Mouse (Mus musculus): ENCODE data around the gene Tnrc6a. TPM values are rescaled to one million over a fixed set of nuclear protein-coding genes. Genes with fewer than 3 reads are reported as not detected.

Gene Tnrc6a
- total and polyA plus RNA-seq, 3 experiments = 16.3 to 62.0 (median 20.1) TPM

DNA sequence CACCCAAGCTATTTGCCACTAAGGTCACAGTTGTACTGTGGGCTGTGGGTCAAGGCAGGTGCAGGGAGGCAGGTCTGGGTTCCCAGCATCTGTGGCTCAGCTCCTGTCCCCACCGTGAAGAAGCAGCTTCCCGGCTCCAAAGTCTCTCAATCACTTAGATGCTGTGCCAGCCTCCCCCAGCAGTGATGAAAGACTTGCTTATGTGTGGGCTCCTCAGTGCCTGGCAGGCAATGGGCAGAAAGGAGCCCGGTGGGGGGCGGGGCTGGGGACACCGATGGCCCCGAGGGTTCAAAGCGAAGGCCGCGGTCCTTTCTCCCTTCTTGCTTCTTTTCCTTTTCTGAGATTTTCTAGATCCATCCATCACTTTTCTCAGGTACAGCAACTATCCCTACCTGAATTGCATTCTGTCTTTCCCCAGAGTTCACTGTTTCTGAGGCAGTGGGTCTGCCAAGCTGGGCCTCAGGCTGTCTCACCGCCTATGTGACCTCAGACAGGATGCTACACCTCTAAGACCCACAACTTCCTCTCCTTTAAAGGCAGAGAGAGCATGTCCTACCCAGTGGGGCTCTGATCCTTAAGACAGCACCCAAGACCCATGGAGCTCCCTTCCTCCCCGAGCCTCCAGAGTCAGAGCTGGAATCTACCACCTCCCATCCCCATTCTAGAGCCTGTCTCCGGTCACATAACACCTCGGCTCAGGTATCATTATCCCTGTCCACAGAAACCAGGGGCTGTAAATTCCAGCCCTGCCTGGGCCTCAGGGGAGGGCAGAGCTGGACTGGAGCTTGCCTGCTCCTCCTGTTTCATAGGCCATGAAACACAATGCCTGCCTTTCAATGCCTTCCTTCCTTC is 96.3 kb downstream of the Tnrc6a start:
- TF ChIP-seq ETS1 (conservative IDR thresholded peaks at IDR 0.05; ENCODE audit: low read depth, low read length) (no peak), NELFE (IDR thresholded peaks at IDR 0.05; ENCODE audit: low read depth, low read length) (no peak), MAFK (IDR thresholded peaks at IDR 0.05; ENCODE audit: insufficient replicate concordance, low read length) (no peak), NRF1 (IDR thresholded peaks at IDR 0.05; ENCODE audit: low read depth, low read length) (no peak), JUN (IDR thresholded peaks at IDR 0.05; ENCODE audit: insufficient read depth, low read depth, low read length) (no peak), TCF12 (IDR thresholded peaks at IDR 0.05; ENCODE audit: low read depth, low read length) (no peak), SIN3A (IDR thresholded peaks at IDR 0.05; ENCODE audit: low read length) (no peak), ELF1 (IDR thresholded peaks at IDR 0.05; ENCODE audit: low read depth, low read length) (no peak), MEF2A (IDR thresholded peaks at IDR 0.05; ENCODE audit: borderline replicate concordance, low read depth, low read length) (no peak), CHD2 (IDR thresholded peaks at IDR 0.05; ENCODE audit: low read length) (no peak)
- Histone ChIP-seq H3K4me1 (ENCODE audit: control insufficient read depth in 1 of 2, insufficient read depth in 2 of 2) (peaks cover 0 to 7% of the 10 kb centered on the region in 2 experiments; a peak in 2 of 4 replicates), H3K27ac (ENCODE audit: insufficient read depth, low read depth) (no peak overlapping the region), H3K9ac (ENCODE audit: insufficient read depth, low read depth) (no peak overlapping the region), H3K79me2 (replicated peaks; ENCODE audit: control insufficient read depth, extremely low read depth, insufficient read depth, poor library complexity, severe bottlenecking) (no peaks in the 10 kb centered on the region), H3K36me3 (replicated peaks in 1 of 2; ENCODE audit: control insufficient read depth in 1 of 2, insufficient read depth in 1 of 2, low read length in 1 of 2) (no peaks in the 10 kb centered on the region), H3K4me2 (ENCODE audit: insufficient read depth, low read depth, poor library complexity, severe bottlenecking) (no peak overlapping the region), H3K4me3 (replicated peaks in 1 of 3; ENCODE audit: low read depth in 2 of 3, low read length in 2 of 3, poor library complexity in 1 of 3) (no peak overlapping the region), H3K27me3 (replicated peaks) (peaks cover 5% of the 10 kb centered on the region), H3K9me3 (replicated peaks; ENCODE audit: low read length) (no peaks in the 10 kb centered on the region)
- dilution Hi-C loops (cut with MboI; ENCODE audit: extremely low pct_ligation_motif_present, extremely low pct_unique_long_range_greater_than_20kb, low sequenced_read_pairs) = no loop called here
- in situ Hi-C loops (cut with MboI; ENCODE audit: low pct_ligation_motif_present, low pct_unique_long_range_greater_than_20kb, low sequenced_read_pairs) = no loop called here
- no peak for DNase-seq (ENCODE audit: extremely low read depth)

GRCm38 (mm10) chr7:123220633-123220942 is 96.9 kb downstream of the Tnrc6a start:
- H3K27ac ChIP-seq (ENCODE audit: insufficient read depth, low read depth) = no peak overlapping the region
- H3K9me3 ChIP-seq (replicated peaks; ENCODE audit: low read length) = no peaks in the 10 kb centered on the region
- no peaks in the 10 kb centered on the region for H3K79me2 ChIP-seq (replicated peaks; ENCODE audit: control insufficient read depth, extremely low read depth, insufficient read depth, poor library complexity, severe bottlenecking)
- no peaks in the 10 kb centered on the region for H3K27me3 ChIP-seq (replicated peaks)
- no peak overlapping the region for H3K4me3 ChIP-seq (replicated peaks in 1 of 3; ENCODE audit: low read depth in 2 of 3, low read length in 2 of 3, poor library complexity in 1 of 3)
- H3K4me1 ChIP-seq (ENCODE audit: control insufficient read depth in 1 of 2, insufficient read depth in 2 of 2) = peaks cover 0 to 7% of the 10 kb centered on the region in 2 experiments; a peak in 2 of 4 replicates
- dilution Hi-C loops (cut with MboI; ENCODE audit: extremely low pct_ligation_motif_present, extremely low pct_unique_long_range_greater_than_20kb, low sequenced_read_pairs) = no loop called here
- no peak overlapping the region for H3K9ac ChIP-seq (ENCODE audit: insufficient read depth, low read depth)
- no peak for TF ChIP-seq BHLHE40 (IDR thresholded peaks at IDR 0.05; ENCODE audit: low read depth, low read length)
- no peak for TF ChIP-seq ZC3H11A (IDR thresholded peaks at IDR 0.05; ENCODE audit: low read depth, low read length)
- no peak for TF ChIP-seq ZNF384 (IDR thresholded peaks at IDR 0.05; ENCODE audit: low read depth, low read length)
- no peak for TF ChIP-seq ZKSCAN1 (IDR thresholded peaks at IDR 0.05; ENCODE audit: borderline replicate concordance, low read depth, low read length)
- no peak for TF ChIP-seq CTCF (conservative IDR thresholded peaks at IDR 0.05 in 1 of 2, IDR thresholded peaks at IDR 0.05 in 1 of 2; ENCODE audit: low read depth in 2 of 2, low read length in 2 of 2)
- no peak for TF ChIP-seq TBP (conservative IDR thresholded peaks at IDR 0.05; ENCODE audit: low read depth, low read length)
- TF ChIP-seq ELF1 (IDR thresholded peaks at IDR 0.05; ENCODE audit: low read depth, low read length) = no peak
- no peak for TF ChIP-seq KAT2A (IDR thresholded peaks at IDR 0.05; ENCODE audit: insufficient replicate concordance, low read length)
- TF ChIP-seq MAX (IDR thresholded peaks at IDR 0.05; ENCODE audit: low read length) = no peak
- no peak for TF ChIP-seq JUN (IDR thresholded peaks at IDR 0.05; ENCODE audit: insufficient read depth, low read depth, low read length)
- no peak for TF ChIP-seq ZMIZ1 (IDR thresholded peaks at IDR 0.05; ENCODE audit: low read depth, low read length)
- TF ChIP-seq USF1 (IDR thresholded peaks at IDR 0.05; ENCODE audit: low read depth, low read length) = no peak
- TF ChIP-seq EP300 (IDR thresholded peaks at IDR 0.05; ENCODE audit: low read length) = no peak
- no peak for TF ChIP-seq JUND (conservative IDR thresholded peaks at IDR 0.05; ENCODE audit: low read depth, low read length)
- no peak for TF ChIP-seq SMC3 (IDR thresholded peaks at IDR 0.05; ENCODE audit: low read depth, low read length)
- TF ChIP-seq POLR2A (IDR thresholded peaks at IDR 0.05; ENCODE audit: low read depth, low read length) = no peak
- in situ Hi-C loops (cut with MboI; ENCODE audit: low pct_ligation_motif_present, low pct_unique_long_range_greater_than_20kb, low sequenced_read_pairs) = no loop called here
- DNase-seq (ENCODE audit: extremely low read depth) = no peak
- no peaks in the 10 kb centered on the region for H3K36me3 ChIP-seq (replicated peaks in 1 of 2; ENCODE audit: control insufficient read depth in 1 of 2, insufficient read depth in 1 of 2, low read length in 1 of 2)
- no peak overlapping the region for H3K4me2 ChIP-seq (ENCODE audit: insufficient read depth, low read depth, poor library complexity, severe bottlenecking)
